Comparison of ENCODE assay signal across 11 mouse cellular contexts in genomic region chr3:137415451-137416086, GRCm38 (mm10).
DNase-seq lines count a peak whose midpoint lies in the region; ATAC-seq and TF ChIP-seq lines count a peak whose summit lies in the region.
"Had no signal": no experiment of that assay in that cellular context is flagged by ENCODE, and none has a peak within 500 bp of the region (broad histone marks: within the 10 kb centered on the region; RNA-seq: fewer than 3 reads in every experiment).

No protein-coding gene starts in this region.

- no peak overlapping the region for H3K27ac ChIP-seq in hindbrain, embryonic 16.5 days (ENCODE audit: low read depth, low read length)
- H3K27ac ChIP-seq in midbrain, postnatal 0 days (ENCODE audit: low read depth, low read length) = no peak overlapping the region
- H3K27ac ChIP-seq: gastrocnemius, adult 2 months had no signal

- intact Hi-C loops in heart, postnatal 36 days (cut with DNase I) = loop anchor here (5.0 to 10.0 kb wide), 5 partner anchors 171 to 1543 kb away; no protein-coding TSS in a partner anchor

- H3K4me1 ChIP-seq in hindbrain, embryonic 16.5 days (ENCODE audit: control insufficient read depth, insufficient read depth, low read depth, low read length) = no peaks in the 10 kb centered on the region
- no peaks in the 10 kb centered on the region for H3K4me1 ChIP-seq in midbrain, postnatal 0 days (ENCODE audit: insufficient read depth, low read length)

- H3K9me3 ChIP-seq in hindbrain, embryonic 16.5 days (ENCODE audit: control insufficient read depth, low read length) = no peaks in the 10 kb centered on the region
- no peaks in the 10 kb centered on the region for H3K9me3 ChIP-seq in midbrain, postnatal 0 days (ENCODE audit: low read length)

- no peak overlapping the region for H3K9ac ChIP-seq in hindbrain, embryonic 16.5 days (ENCODE audit: low read depth, low read length)
- H3K9ac ChIP-seq in midbrain, postnatal 0 days (replicated peaks; ENCODE audit: low read length, poor library complexity, severe bottlenecking) = no peak overlapping the region

- H3K4me3 ChIP-seq in hindbrain, embryonic 16.5 days (ENCODE audit: low read length) = no peak overlapping the region
- H3K4me3 ChIP-seq in midbrain, postnatal 0 days (ENCODE audit: low read depth, low read length) = no peak overlapping the region
- H3K4me3 ChIP-seq: gastrocnemius, adult 2 months; myocyte had no signal

- no peaks in the 10 kb centered on the region for H3K27me3 ChIP-seq in hindbrain, embryonic 16.5 days (replicated peaks; ENCODE audit: control insufficient read depth, insufficient read depth, low read length)
- H3K27me3 ChIP-seq in midbrain, postnatal 0 days (ENCODE audit: insufficient read depth, low read length) = no peaks in the 10 kb centered on the region
- H3K27me3 ChIP-seq: CH12.LX had no signal

- DNase-seq in heart, postnatal 4 days = peak; percentile 17
- DNase-seq in heart, postnatal 36 days = no peak
- DNase-seq in cerebellum, adult 11-12 months = peak; percentile 74
- DNase-seq in midbrain, postnatal 0 days (ENCODE audit: low spot score) = peak; percentile 53
- no peak for DNase-seq in urinary bladder, adult 2 months (ENCODE audit: low spot score)
- no peak for DNase-seq in embryo, embryonic 10 days (ENCODE audit: low spot score)
- DNase-seq: gastrocnemius, adult 2 months had no signal

- no peak for TF ChIP-seq CTCF in midbrain, postnatal 0 days (IDR thresholded peaks at IDR 0.05)

- no peak overlapping the region for H3K4me2 ChIP-seq in hindbrain, embryonic 16.5 days (ENCODE audit: low read length)
- H3K4me2 ChIP-seq in midbrain, postnatal 0 days (ENCODE audit: low read depth, low read length, poor library complexity, severe bottlenecking) = no peak overlapping the region

- WGBS in hindbrain, embryonic 16.5 days = 58% methylated on average over 5 of the region's 5 CpGs
- 60% methylated on average over 5 of the region's 5 CpGs for WGBS in midbrain, postnatal 0 days

- peak; percentile 64 for ATAC-seq in hindbrain, embryonic 16.5 days
- no peak for ATAC-seq in midbrain, postnatal 0 days (ENCODE audit: low FRiP score)
- ATAC-seq in monocyte, adult 5-6 weeks (replicated peaks; ENCODE audit: insufficient number of reproducible peaks, low FRiP score, low TSS enrichment, poor library complexity, severe bottlenecking) = no peak

- no peaks in the 10 kb centered on the region for H3K36me3 ChIP-seq in hindbrain, embryonic 16.5 days (ENCODE audit: control insufficient read depth, insufficient read depth, low read length)
- H3K36me3 ChIP-seq in midbrain, postnatal 0 days (ENCODE audit: insufficient read depth, low read length) = no peaks in the 10 kb centered on the region

Comparison
In these comparisons a context has a peak if more than half of its experiments do, and no peak if none do; other contexts are left out.
1. DNase-seq: peak in heart, postnatal 4 days (single experiment), cerebellum, adult 11-12 months (single experiment) and midbrain, postnatal 0 days (single experiment); none in heart, postnatal 36 days (0 of 2), urinary bladder, adult 2 months (single experiment) and embryo, embryonic 10 days (single experiment).